Mouse (Mus musculus): Measurements from ENCODE around the gene Gm48552.
A peak's percentile ranks its signal among the peaks of the same experiment; 100 is the strongest.

DNA sequence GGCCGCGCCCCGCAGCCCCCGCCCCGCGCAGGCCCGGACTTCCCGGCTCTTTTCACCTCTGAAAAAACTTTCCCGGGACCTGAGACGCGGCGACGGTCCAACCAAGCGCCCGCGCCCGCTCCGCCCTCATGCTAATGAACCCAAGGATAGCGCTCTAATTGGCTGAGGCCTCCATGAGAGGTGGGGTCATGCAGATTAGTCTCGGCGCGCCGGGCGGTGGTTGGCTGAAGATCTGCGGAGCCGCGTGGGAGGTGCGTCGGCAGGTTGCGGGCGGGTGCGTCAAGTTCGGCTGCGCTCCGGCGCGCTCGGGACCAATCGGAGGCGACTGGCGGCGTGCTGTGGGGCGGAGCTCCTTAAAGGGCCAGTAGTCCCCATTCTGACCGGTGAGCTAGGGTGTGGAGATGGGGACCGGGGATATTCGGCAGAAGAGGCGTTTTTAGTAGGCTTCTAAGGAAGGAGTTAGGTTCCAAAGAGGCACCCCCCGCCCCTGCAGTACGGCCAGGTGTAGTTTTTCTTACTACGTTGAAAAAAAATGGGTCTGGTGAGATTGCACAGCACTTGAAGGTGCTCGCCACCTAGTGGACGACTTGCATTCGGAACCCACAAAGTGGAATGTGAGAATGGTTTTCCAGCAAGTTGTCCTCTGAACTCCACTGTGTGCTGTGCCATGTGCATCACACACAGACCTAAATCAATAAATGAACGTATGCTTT, 38.3 kb upstream of the Gm48552 start, which contains the start of gene Hmg20b:
- TF ChIP-seq MYOD1 (IDR thresholded peaks at IDR 0.05; ENCODE audit: control insufficient read depth in 1 of 3, insufficient read length in 2 of 3, low read depth in 2 of 3) (no peak), CEBPB (IDR thresholded peaks at IDR 0.05; ENCODE audit: insufficient read depth, poor library complexity, severe bottlenecking) (no peak), POLR2AphosphoS2 (IDR thresholded peaks at IDR 0.05; ENCODE audit: insufficient read length, low read depth) (no peak), TCF12 (IDR thresholded peaks at IDR 0.05; ENCODE audit: insufficient read depth, poor library complexity, severe bottlenecking) (no peak), POLR2A (IDR thresholded peaks at IDR 0.05; ENCODE audit: insufficient read length, low read depth) (peak; percentile 18)

Measured in myocyte (in vitro differentiated cells).